Mouse (Mus musculus): ENCODE measurements around the gene Slc34a3. TPM values are rescaled to one million over a fixed set of nuclear protein-coding genes. Genes with fewer than 3 reads are reported as not detected.

Gene Slc34a3
- polyA plus RNA-seq, 2 experiments = not detected

DNA sequence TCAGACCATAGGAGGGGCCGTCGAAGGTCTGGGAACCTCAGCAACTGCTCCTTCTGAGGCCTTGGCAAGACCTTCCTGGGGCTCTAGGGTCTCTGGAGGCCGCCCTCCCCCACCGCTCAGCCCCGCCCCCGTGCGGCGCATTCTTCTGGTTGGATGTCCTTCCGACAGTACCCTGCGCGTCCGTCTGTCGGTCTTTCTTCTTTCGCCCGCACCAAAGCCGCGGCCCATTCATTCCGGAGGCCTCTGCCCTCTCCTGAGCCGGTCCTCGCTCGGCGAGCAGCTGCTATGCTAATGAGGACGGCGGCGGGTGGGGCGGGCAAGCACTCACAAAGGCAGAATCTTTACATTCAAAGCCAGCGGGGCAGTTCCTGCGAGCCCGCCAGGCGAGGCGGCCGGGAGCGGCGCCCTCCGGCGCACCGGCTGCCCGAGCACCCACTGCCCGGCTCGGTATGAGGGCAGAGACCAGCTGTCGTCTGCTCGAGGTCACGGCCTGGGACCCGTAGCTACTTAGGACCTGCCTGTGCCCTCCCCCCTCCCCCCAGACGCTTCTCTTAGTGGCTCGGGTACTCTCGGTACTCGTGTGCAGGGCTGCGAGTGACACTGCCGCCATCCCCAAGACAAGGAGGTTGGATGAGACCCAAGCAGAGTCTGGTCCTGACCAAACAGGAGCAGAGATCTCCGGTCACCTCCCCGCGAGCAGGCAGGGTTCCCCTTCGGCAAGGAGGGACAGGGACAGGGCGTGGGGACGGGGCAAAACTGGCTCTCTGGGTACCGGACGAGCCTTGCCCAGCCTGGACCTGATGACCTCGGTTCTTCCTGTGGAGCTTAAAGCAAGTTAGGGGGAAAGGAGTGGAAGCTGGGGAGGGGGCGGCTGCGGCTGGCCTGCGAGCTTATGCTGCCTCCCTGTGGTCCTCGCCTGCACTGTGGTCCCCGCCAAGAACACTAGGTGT is 48.3 kb downstream of the Slc34a3 start:
- DNase-seq (ENCODE audit: low spot score) = no peak
- WGBS = 2% methylated on average over 45 of the region's 64 CpGs
- peaks cover 40% of the 10 kb centered on the region for H3K27me3 ChIP-seq (ENCODE audit: control insufficient read depth, insufficient read depth, low read length)

GRCm38 (mm10) chr2:25184496-25184895 is 49.7 kb downstream of the Slc34a3 start:
- H3K9ac ChIP-seq (ENCODE audit: low read depth, low read length, severe bottlenecking) = no peak overlapping the region
- no peaks in the 10 kb centered on the region for H3K9me3 ChIP-seq (ENCODE audit: control insufficient read depth, low read length)
- no peaks in the 10 kb centered on the region for H3K36me3 ChIP-seq (ENCODE audit: control insufficient read depth, insufficient read depth, low read length)
- 87% methylated on average over 7 of the region's 7 CpGs for WGBS
- no peak overlapping the region for H3K4me2 ChIP-seq (replicated peaks; ENCODE audit: low read depth, low read length, severe bottlenecking)
- no peak overlapping the region for H3K4me3 ChIP-seq (replicated peaks; ENCODE audit: low read length)
- no peak for TF ChIP-seq POLR2A (IDR thresholded peaks at IDR 0.05; ENCODE audit: borderline replicate concordance, extremely low read depth, insufficient read depth, insufficient read length)
- no peak for ATAC-seq (ENCODE audit: low FRiP score, low read depth)
- H3K27me3 ChIP-seq (ENCODE audit: control insufficient read depth, insufficient read depth, low read length) = peaks cover 54% of the 10 kb centered on the region
- peaks cover 18% of the 10 kb centered on the region for H3K4me1 ChIP-seq (ENCODE audit: control insufficient read depth, insufficient read depth, low read length)
- no peak for DNase-seq (ENCODE audit: low spot score)
- no peak overlapping the region for H3K27ac ChIP-seq (replicated peaks; ENCODE audit: low read depth, low read length)

More for the DNA sequence above, 48.3 kb downstream of the Slc34a3 start:
- peak overlapping the region; percentile 88 for H3K4me2 ChIP-seq (replicated peaks; ENCODE audit: low read depth, low read length, severe bottlenecking)
- peaks cover 6% of the 10 kb centered on the region for H3K4me1 ChIP-seq (ENCODE audit: control insufficient read depth, insufficient read depth, low read length)
- H3K36me3 ChIP-seq (ENCODE audit: control insufficient read depth, insufficient read depth, low read length) = no peaks in the 10 kb centered on the region
- peak overlapping the region; percentile 45 for H3K4me3 ChIP-seq (replicated peaks; ENCODE audit: low read length)
- no peak for TF ChIP-seq POLR2A (IDR thresholded peaks at IDR 0.05; ENCODE audit: borderline replicate concordance, extremely low read depth, insufficient read depth, insufficient read length)
- H3K9ac ChIP-seq (ENCODE audit: low read depth, low read length, severe bottlenecking) = peak overlapping the region; percentile 56
- H3K9me3 ChIP-seq (ENCODE audit: control insufficient read depth, low read length) = no peaks in the 10 kb centered on the region
- H3K27ac ChIP-seq (replicated peaks; ENCODE audit: low read depth, low read length) = no peak overlapping the region
- peak; percentile 73 for ATAC-seq (ENCODE audit: low FRiP score, low read depth)

DNA sequence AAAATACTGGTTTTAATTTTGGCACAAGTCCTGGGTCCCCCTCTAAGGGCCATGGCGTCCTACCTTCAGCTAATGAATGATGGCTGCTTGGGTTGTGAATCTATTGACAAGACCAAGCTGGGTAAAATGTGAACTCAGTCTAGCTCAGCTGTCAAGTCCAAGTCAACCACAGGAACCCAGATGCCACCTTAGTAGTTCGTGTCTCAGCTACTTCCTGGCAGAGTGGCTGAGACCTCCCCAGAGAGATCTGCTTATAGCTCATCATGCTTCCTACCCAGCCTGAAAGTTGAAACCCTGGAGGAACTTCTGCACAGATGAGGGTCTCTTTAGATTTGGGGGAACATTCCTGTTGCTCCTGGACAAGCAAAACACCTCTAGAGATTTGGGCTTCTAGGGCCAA is 50.8 kb downstream of the Slc34a3 start:
- no peak for TF ChIP-seq POLR2A (IDR thresholded peaks at IDR 0.05; ENCODE audit: borderline replicate concordance, extremely low read depth, insufficient read depth, insufficient read length)
- Histone ChIP-seq H3K27me3 (ENCODE audit: control insufficient read depth, insufficient read depth, low read length) (peaks cover 58% of the 10 kb centered on the region), H3K9ac (ENCODE audit: low read depth, low read length, severe bottlenecking) (no peak overlapping the region), H3K9me3 (ENCODE audit: control insufficient read depth, low read length) (no peaks in the 10 kb centered on the region), H3K4me3 (replicated peaks; ENCODE audit: low read length) (peak overlapping the region; percentile 55; the same call in 1 of the 2 replicates), H3K36me3 (ENCODE audit: control insufficient read depth, insufficient read depth, low read length) (no peaks in the 10 kb centered on the region), H3K4me1 (ENCODE audit: control insufficient read depth, insufficient read depth, low read length) (peaks cover 22% of the 10 kb centered on the region), H3K4me2 (replicated peaks; ENCODE audit: low read depth, low read length, severe bottlenecking) (no peak overlapping the region), H3K27ac (replicated peaks; ENCODE audit: low read depth, low read length) (no peak overlapping the region)
- DNase-seq (ENCODE audit: low spot score) (no peak), ATAC-seq (ENCODE audit: low FRiP score, low read depth) (no peak)
- 77% methylated on average over 2 of the region's 2 CpGs for WGBS

DNA sequence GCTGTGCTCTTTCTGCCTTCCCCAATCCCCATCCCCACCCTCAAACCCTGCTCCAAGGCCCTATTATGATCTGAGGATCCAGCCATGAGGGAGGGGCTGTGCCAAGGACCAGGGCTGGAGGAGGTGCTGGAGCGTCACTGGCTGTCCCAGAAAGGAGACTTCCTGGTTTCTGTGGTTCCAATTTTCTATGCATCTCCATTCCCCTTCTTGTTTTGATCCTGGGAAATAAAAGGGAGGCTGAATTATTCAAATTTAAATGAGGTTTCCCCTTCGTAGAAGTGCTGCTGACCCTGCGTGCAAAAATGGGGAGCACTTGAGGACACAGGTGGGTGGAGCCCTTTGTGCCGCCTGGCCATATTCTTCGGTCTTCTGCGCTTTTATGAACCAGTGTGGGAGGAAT is 51.5 kb downstream of the Slc34a3 start:
- DNase-seq (ENCODE audit: low spot score) (no peak), ATAC-seq (ENCODE audit: low FRiP score, low read depth) (no peak)
- no peak overlapping the region for H3K27ac ChIP-seq (replicated peaks; ENCODE audit: low read depth, low read length)
- peaks cover 28% of the 10 kb centered on the region for H3K4me1 ChIP-seq (ENCODE audit: control insufficient read depth, insufficient read depth, low read length)
- H3K27me3 ChIP-seq (ENCODE audit: control insufficient read depth, insufficient read depth, low read length) = peaks cover 58% of the 10 kb centered on the region
- no peak overlapping the region; the same call in 1 of the 2 replicates for H3K4me2 ChIP-seq (replicated peaks; ENCODE audit: low read depth, low read length, severe bottlenecking)
- H3K36me3 ChIP-seq (ENCODE audit: control insufficient read depth, insufficient read depth, low read length) = no peaks in the 10 kb centered on the region
- H3K9ac ChIP-seq (ENCODE audit: low read depth, low read length, severe bottlenecking) = 0 out of 2 replicates have a peak overlapping the region, but pooled peaks have one; percentile 12
- WGBS = 26% methylated on average over 6 of the region's 6 CpGs
- TF ChIP-seq POLR2A (IDR thresholded peaks at IDR 0.05; ENCODE audit: borderline replicate concordance, extremely low read depth, insufficient read depth, insufficient read length) = no peak
- peak overlapping the region; percentile 55 for H3K4me3 ChIP-seq (replicated peaks; ENCODE audit: low read length)
- H3K9me3 ChIP-seq (ENCODE audit: control insufficient read depth, low read length) = no peaks in the 10 kb centered on the region

- ATAC-seq (ENCODE audit: low FRiP score, low read depth) = no peak
- peak overlapping the region; percentile 55 for H3K4me3 ChIP-seq (replicated peaks; ENCODE audit: low read length)
- peak overlapping the region; percentile 88 for H3K4me2 ChIP-seq (replicated peaks; ENCODE audit: low read depth, low read length, severe bottlenecking)
- no peak for TF ChIP-seq POLR2A (IDR thresholded peaks at IDR 0.05; ENCODE audit: borderline replicate concordance, extremely low read depth, insufficient read depth, insufficient read length)
- no peak overlapping the region for H3K27ac ChIP-seq (replicated peaks; ENCODE audit: low read depth, low read length)
- WGBS = 1% methylated on average over 16 of the region's 17 CpGs
- H3K9ac ChIP-seq (ENCODE audit: low read depth, low read length, severe bottlenecking) = peak overlapping the region; percentile 43
- H3K27me3 ChIP-seq (ENCODE audit: control insufficient read depth, insufficient read depth, low read length) = peaks cover 58% of the 10 kb centered on the region
- peaks cover 35% of the 10 kb centered on the region for H3K4me1 ChIP-seq (ENCODE audit: control insufficient read depth, insufficient read depth, low read length)
- DNase-seq (ENCODE audit: low spot score) = no peak
- no peaks in the 10 kb centered on the region for H3K36me3 ChIP-seq (ENCODE audit: control insufficient read depth, insufficient read depth, low read length)
- no peaks in the 10 kb centered on the region for H3K9me3 ChIP-seq (ENCODE audit: control insufficient read depth, low read length)
Measured at GRCm38 (mm10) chr2:25181891-25182397, 52.2 kb downstream of the Slc34a3 start.

Measured in limb, embryonic 14.5 days (tissue).